Mouse (Mus musculus): ENCODE results near the gene Phactr3. TPM values are rescaled to one million over a fixed set of nuclear protein-coding genes. Genes with fewer than 3 reads are reported as not detected.

Phactr3 gene
- total RNA-seq (2021), result under 1 TPM; 0.69 to 0.94 TPM
- long read RNA-seq, experiment 1, result 0 reads
- long read RNA-seq, experiment 2, partial matches to known transcripts, result 2 of 2 reads
- long read RNA-seq, experiment 2, other reads (novel, unspliced or antisense), result 0 of 2 reads

GRCm38 (mm10) chr2:178118801-178119560 is at the start of gene Phactr3:
Gene Phactr3, plus strand, starts transcription at chr2:178118975.
- no peak for DNase-seq

DNA sequence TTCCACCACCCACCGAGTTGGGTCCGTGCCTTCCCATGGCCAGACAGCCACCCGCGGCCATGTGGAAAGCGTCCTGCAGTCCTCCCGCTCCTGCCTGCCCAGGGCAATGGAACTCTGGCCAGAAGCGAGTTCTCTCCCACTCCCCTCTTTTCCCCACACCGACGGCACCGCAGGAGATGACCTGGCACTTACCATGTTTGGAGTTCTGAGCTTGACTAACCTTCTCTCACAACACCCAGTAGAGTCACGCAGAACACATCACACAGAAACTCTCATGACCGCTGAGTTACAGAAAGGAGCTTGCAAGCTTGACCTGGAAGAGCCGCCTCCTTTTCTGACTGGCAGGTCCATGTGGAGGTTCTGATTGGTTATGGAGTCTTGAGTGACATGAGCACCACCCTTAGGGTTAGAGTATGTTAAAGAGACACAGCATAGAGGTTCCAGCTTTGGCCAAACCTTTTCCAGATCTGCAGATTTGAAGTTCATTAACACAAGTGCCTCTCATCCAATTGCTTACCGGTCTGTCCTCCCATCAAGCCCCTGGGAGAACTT is 40.5 kb upstream of the Phactr3 start, which contains the start of gene Zfp931:
Gene Zfp931 (minus strand): TSS at position 311 of the 552 bp plus-strand sequence.
- peak in 1 of 2 experiments; percentile 35 for DNase-seq

GRCm38 (mm10) chr2:178089586-178089985 is 29.2 kb upstream of the Phactr3 start:
- DNase-seq, result no peak

DNA sequence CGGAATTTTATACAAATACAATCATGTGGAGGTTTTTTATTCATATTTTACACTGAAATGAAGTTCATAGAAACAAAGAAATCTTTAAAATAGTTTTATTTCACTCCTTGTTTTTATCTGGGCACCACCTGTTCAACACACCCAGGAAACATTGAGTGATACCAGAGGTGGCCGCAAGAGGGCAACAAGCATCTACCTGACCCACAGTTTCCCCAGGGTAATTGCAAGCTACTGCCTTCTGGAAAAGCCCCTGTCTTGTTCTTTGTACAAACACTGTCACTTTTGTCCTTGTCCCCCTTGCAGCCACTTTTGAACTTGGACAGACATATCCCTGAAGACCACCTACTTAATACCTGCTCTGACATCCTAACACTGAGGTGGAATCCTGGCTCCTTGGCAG is 20.8 kb upstream of the Phactr3 start:
- DNase-seq, result peak; percentile 27 to 69

DNA sequence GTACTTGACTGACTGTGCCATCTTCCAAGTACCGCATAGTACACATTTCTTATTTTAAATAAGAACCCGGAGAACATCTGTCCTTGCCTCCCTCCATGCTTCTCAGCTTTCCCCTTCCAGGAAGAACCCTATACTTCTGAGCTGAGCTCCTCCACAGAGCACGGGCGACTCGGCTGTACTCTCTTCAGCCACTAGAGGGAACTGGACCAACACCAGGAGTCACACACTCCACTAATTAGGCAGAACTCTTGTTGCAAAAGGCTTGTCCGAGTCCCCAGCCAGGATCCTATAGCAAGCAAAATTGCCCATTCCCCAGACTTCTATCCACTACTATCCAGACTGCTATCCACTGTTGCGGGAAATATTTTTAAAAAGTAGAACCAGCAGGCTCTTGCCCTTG is 16.8 kb upstream of the Phactr3 start:
- peak; percentile 30 to 62 for DNase-seq

DNA sequence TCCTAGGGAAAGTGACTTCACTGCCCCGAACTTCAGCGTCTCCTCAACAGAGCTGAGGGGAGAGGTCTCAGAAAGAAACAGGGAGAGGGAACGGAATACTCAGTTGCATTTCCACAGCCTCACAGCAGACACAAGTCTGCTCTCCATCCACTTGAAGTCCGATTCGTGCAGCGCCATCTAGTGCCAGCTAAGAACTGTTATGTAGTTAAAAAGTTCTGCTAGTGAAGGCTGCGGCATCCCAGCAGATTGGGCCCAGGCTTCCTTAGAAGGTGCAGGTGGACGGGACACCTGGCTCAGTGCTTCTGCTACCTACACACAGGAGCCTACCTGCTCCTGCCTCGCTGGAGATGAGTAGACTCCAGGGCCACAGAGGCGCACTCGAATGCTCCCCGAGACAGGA is 829 bp upstream of the Phactr3 start:
- peak; percentile 26 to 40 for DNase-seq

DNA sequence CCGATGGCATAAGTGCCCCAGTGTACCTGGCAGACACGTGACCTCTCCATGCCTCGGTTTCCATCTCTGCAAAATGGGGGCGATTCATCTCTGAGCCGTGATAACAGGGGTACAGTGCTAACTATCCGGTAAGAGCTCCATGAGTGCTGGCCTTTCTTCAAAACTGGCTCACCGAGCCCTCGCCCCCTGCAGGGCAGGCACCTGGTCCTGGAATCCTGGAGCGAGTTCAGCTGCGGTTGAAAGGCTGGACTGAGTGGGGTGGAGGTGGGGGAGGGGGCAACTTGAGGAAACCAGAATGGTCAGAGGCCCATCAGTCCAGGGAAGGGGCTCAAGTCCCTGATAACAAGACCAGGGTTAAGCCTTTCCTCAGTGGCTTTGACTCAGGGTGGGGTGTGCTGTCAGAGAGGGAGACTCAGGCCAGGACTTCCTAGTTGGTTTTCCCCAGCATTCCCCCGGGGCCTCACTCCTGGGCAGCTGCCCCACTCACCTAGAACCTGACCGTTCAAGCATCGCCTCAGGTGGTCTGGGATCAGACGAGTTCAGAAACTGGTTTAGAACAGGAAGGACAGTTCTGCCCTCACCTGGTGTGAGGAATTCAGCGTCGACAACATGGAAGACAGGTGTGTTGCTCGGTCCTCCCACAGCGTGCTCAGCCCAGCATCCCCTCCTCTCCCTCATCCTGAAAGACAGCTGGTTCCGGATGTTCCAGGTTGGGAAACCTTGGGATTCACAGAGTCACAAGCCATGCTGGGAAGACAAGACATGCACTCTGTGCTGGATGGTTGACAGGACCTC is 983 bp downstream of the Phactr3 start:
- DNase-seq, result no peak

- no peak for DNase-seq
These were observed 1.5 kb downstream of the Phactr3 start for GRCm38 (mm10) chr2:178120356-178120645.

- DNase-seq, result no peak
These were observed 2.0 kb downstream of the Phactr3 start for GRCm38 (mm10) chr2:178120651-178121374.

DNA sequence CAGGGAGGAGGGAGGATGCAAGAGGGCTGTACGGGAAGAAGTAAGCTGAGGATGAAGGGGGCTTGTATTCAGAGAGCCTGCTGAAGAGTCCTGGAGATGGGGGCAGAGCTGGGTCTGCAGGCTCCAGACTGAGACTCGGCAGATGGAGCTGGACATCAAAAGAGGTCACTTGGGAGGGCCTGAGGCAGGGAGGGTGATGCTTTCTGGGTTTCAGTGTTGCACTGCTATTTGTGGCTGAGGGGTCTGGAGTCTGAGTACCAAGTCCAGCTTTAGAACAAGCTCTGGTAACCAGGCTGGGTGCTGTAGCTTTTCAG is 2.6 kb downstream of the Phactr3 start:
- DNase-seq, result no peak

GRCm38 (mm10) chr2:178121946-178122665 is 3.3 kb downstream of the Phactr3 start:
- no peak for DNase-seq

DNA sequence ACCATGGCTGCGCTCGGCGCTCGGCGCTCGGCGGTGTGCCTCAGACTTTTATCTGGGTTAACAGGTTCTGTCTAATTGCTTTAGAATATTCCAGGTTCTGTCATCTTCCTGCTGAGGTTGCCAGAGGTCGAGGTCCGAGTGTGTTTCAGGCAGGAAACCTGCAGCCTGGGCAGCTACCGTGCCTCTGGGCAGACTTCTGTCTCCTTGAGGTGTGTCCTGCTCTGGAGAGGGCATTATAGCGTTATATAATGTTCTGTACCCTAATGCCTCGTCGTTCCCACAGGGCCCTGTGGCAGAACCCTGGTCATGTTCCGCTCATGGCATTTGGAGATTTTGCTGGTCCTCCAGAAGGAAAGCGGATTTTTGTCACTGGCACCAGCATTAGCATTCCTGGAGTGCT is 4.7 kb downstream of the Phactr3 start:
- DNase-seq, result no peak

DNA sequence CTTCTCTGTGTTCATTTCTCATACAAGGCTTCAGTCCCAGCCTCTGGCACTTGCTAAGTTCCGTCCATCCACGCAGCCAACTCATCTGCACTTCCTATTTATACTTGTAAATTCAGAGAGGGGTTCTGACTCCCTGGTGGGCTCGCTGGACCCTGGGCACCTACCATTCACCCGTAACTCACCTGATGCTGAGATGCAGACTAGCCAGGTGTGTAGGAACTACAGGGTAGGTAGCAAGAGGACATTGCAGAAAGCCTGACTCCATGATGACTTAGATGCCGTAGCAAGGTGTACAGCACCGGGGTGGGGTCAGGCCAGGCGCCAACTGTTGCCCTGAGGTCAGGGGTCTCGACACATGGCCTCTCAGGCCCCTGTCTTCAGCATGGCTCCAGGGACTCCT is 6.7 kb downstream of the Phactr3 start:
- no peak for DNase-seq

GRCm38 (mm10) chr2:178126041-178126820 is 7.5 kb downstream of the Phactr3 start:
- DNase-seq, result no peak

DNA sequence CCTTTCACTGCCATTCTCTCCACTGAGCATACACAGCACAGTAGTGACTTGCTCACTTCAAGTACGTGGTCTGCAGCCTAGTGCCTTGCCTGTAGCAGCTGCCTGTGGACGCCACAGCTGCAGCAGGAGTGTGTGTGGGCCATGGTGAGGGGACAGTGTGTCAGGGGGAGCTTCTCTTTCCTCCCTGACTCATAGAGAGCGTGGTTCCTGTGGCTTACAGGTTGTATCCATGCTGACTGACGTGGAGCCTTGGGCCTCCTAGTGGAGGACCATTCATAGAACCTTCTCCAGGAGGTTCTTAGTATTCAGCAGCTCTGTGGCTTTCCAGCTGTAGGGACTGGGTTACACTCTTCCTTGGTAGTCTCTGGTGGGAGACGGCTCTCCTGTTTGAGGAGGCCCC is 9.8 kb downstream of the Phactr3 start:
- DNase-seq, result no peak

GRCm38 (mm10) chr2:178129161-178129560 is 10.4 kb downstream of the Phactr3 start:
- DNase-seq, result no peak

DNA sequence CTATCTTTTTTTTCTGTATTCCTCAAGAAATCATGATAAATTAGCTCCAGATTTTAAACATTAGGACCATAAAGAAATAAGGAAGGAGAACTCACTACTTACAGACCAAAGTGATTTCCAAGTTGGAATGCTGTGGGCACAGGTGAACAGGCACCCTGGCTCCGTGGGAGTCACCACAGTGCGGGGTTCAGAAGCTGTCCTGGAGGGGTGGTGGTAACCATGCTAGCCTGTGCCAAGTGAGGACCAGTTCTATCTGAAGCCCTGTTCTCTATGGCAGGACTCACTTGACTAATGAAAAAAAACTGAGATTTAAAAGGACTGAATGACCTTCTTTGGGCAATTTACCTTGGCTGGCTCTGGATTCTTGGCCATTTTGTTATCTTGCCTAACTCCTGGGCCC is 10.9 kb downstream of the Phactr3 start:
- DNase-seq, result no peak

- DNase-seq, result no peak
These were observed 11.8 kb downstream of the Phactr3 start for GRCm38 (mm10) chr2:178130536-178130935.

DNA sequence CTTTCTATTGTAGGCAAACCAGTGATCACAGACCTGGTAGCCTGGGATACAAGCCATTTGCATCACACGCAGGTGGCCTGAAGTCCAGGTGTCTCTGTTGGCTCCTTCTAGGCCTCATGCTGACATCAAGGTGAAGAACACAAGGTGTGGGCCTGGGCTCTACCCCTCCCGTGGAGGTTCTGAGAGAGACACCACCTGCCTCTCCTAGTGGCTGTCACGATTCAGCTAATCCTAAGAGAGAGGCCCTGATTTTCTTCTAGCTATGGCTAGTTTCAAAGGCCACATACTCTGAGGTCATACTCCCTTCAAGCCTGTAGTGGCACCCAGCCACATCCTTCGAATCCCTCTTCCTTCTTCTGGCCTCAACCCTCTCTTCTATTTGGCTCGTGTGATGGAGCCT is 12.2 kb downstream of the Phactr3 start:
- DNase-seq, result no peak

GRCm38 (mm10) chr2:178131606-178132365 is 13.0 kb downstream of the Phactr3 start:
- DNase-seq, result no peak
